Mouse (Mus musculus): Measurements from ENCODE around the gene Zfp324.
A peak's percentile ranks its signal among the peaks of the same experiment; 100 is the strongest.

Gene Zfp324

GRCm38 (mm10) chr7:13009143-13010004, 43.7 kb downstream of the Zfp324 start:
- peak; percentile 90 for DNase-seq (ENCODE audit: low spot score)

- no peak for DNase-seq (ENCODE audit: low spot score)
Observed at GRCm38 (mm10) chr7:13010005-13010908, 44.6 kb downstream of the Zfp324 start, which contains the start of gene Zbtb45. Gene Zbtb45, minus strand, starts transcription at chr7:13010034.

GRCm38 (mm10) chr7:13013671-13014070, 48.0 kb downstream of the Zfp324 start:
- no peak for DNase-seq (ENCODE audit: low spot score)

GRCm38 (mm10) chr7:13014275-13014839, 48.7 kb downstream of the Zfp324 start:
- no peak for DNase-seq (ENCODE audit: low spot score)

GRCm38 (mm10) chr7:13015217-13015616, 49.6 kb downstream of the Zfp324 start:
- DNase-seq (ENCODE audit: low spot score), result no peak

- peak; percentile 83 for DNase-seq (ENCODE audit: low spot score)
Observed at GRCm38 (mm10) chr7:13022773-13023535, 57.3 kb downstream of the Zfp324 start.

All from ovary, postnatal 36 days (tissue).